Comparison of ENCODE assay signal across 8 mouse cellular contexts in genomic region chr1:119053402-119053841, GRCm38 (mm10). TPM values are rescaled to one million over a fixed set of nuclear protein-coding genes. Genes with fewer than 3 reads are reported as not detected.
DNase-seq lines count a peak whose midpoint lies in the region; ATAC-seq and TF ChIP-seq lines count a peak whose summit lies in the region.

Gene Gli2, minus strand, starts transcription at chr1:119053619.

- TF ChIP-seq CTCF in spleen, adult 2 months (IDR thresholded peaks at IDR 0.05; ENCODE audit: extremely low read depth, insufficient read depth, insufficient read length, insufficient replicate concordance): no peak

- peak within 1 kb of the TSS; percentile 91 for H3K4me2 ChIP-seq in forebrain, embryonic 13.5 days
- peak within 1 kb of the TSS; percentile 100 for H3K4me2 ChIP-seq in heart, embryonic 16.5 days (ENCODE audit: low read depth, low read length)
- peak within 1 kb of the TSS; percentile 70 for H3K4me2 ChIP-seq in liver, embryonic 12.5 days
- peak within 1 kb of the TSS; percentile 88 for H3K4me2 ChIP-seq in neural tube, embryonic 11.5 days (ENCODE audit: low read depth)

- H3K4me3 ChIP-seq in spleen, adult 2 months (ENCODE audit: extremely low read depth, insufficient read depth, insufficient read length): peak within 1 kb of the TSS; percentile 20; the same call in 1 of the 2 replicates
- H3K4me3 ChIP-seq in forebrain, embryonic 13.5 days: peak within 1 kb of the TSS; percentile 59
- peak within 1 kb of the TSS; percentile 72 for H3K4me3 ChIP-seq in heart, embryonic 16.5 days (ENCODE audit: low read length)
- H3K4me3 ChIP-seq in liver, embryonic 12.5 days: peak within 1 kb of the TSS; percentile 49
- peak within 1 kb of the TSS; percentile 64 for H3K4me3 ChIP-seq in neural tube, embryonic 11.5 days (ENCODE audit: low read depth, low read length)

- WGBS in spleen, adult 2 months: under 1% methylated on average over 40 of the region's 42 CpGs
- WGBS in forebrain, embryonic 13.5 days: under 1% methylated on average over 36 of the region's 42 CpGs
- under 1% methylated on average over 42 of the region's 42 CpGs for WGBS in heart, embryonic 16.5 days
- under 1% methylated on average over 41 of the region's 42 CpGs for WGBS in liver, embryonic 12.5 days (ENCODE audit: insufficient replicate concordance)
- under 1% methylated on average over 42 of the region's 42 CpGs for WGBS in neural tube, embryonic 11.5 days

- H3K9me3 ChIP-seq in forebrain, embryonic 13.5 days (replicated peaks): no peaks in the 10 kb centered on the region; the same call in 1 of the 2 replicates
- H3K9me3 ChIP-seq in heart, embryonic 16.5 days (replicated peaks; ENCODE audit: control insufficient read depth, low read length): no peaks in the 10 kb centered on the region
- H3K9me3 ChIP-seq in liver, embryonic 12.5 days (replicated peaks): no peaks in the 10 kb centered on the region
- H3K9me3 ChIP-seq in neural tube, embryonic 11.5 days (ENCODE audit: control insufficient read depth, low read length): no peaks in the 10 kb centered on the region

- no peak for TF ChIP-seq POLR2A in spleen, adult 2 months (IDR thresholded peaks at IDR 0.05; ENCODE audit: low read depth, low read length)

- no peak for DNase-seq in spleen, adult 2 months (ENCODE audit: low read depth in 1 of 2, low spot score in 2 of 2)
- DNase-seq in spleen, adult 12 weeks (ENCODE audit: low spot score): no peak
- DNase-seq in kidney, postnatal 25 days: peak; percentile 75 to 81
- DNase-seq in neural tube, embryonic 11.5 days (ENCODE audit: low spot score): peak; percentile 94
- peak; percentile 24 to 27 for DNase-seq in thymus, adult 18-20 months

- H3K4me1 ChIP-seq in spleen, adult 2 months (ENCODE audit: control insufficient read depth, insufficient read depth, insufficient read length): 0 out of 2 replicates have a peak, but pooled peaks cover 3% of the 10 kb centered on the region
- H3K4me1 ChIP-seq in forebrain, embryonic 13.5 days: peaks cover 66% of the 10 kb centered on the region
- peaks cover 23% of the 10 kb centered on the region for H3K4me1 ChIP-seq in heart, embryonic 16.5 days (ENCODE audit: control insufficient read depth, insufficient read depth, low read length)
- no peaks in the 10 kb centered on the region for H3K4me1 ChIP-seq in liver, embryonic 12.5 days
- H3K4me1 ChIP-seq in neural tube, embryonic 11.5 days (ENCODE audit: control insufficient read depth, insufficient read depth, low read length): peaks cover 29% of the 10 kb centered on the region

- peak; percentile 92 for ATAC-seq in forebrain, embryonic 13.5 days
- peak; percentile 74 for ATAC-seq in heart, embryonic 16.5 days (replicated peaks; ENCODE audit: extremely low read depth, insufficient read depth, low FRiP score)
- peak; percentile 60 for ATAC-seq in liver, embryonic 12.5 days
- peak; percentile 78 for ATAC-seq in neural tube, embryonic 11.5 days (ENCODE audit: insufficient read depth, low FRiP score, low TSS enrichment)

- H3K36me3 ChIP-seq in spleen, adult 2 months (ENCODE audit: control insufficient read depth, insufficient read depth, low read length): no peaks in the 10 kb centered on the region
- no peaks in the 10 kb centered on the region for H3K36me3 ChIP-seq in forebrain, embryonic 13.5 days (ENCODE audit: poor library complexity, severe bottlenecking)
- no peaks in the 10 kb centered on the region for H3K36me3 ChIP-seq in heart, embryonic 16.5 days (ENCODE audit: control insufficient read depth, insufficient read depth)
- no peaks in the 10 kb centered on the region for H3K36me3 ChIP-seq in liver, embryonic 12.5 days
- H3K36me3 ChIP-seq in neural tube, embryonic 11.5 days (ENCODE audit: control insufficient read depth, insufficient read depth, low read length): no peaks in the 10 kb centered on the region

- peak within 1 kb of the TSS; percentile 84 for H3K9ac ChIP-seq in forebrain, embryonic 13.5 days
- H3K9ac ChIP-seq in heart, embryonic 16.5 days (ENCODE audit: low read length): peak within 1 kb of the TSS; percentile 74
- H3K9ac ChIP-seq in liver, embryonic 12.5 days: peak within 1 kb of the TSS; percentile 19; the same call in 1 of the 2 replicates
- H3K9ac ChIP-seq in neural tube, embryonic 11.5 days (ENCODE audit: low read length): peak within 1 kb of the TSS; percentile 85

- H3K27ac ChIP-seq in spleen, adult 2 months (ENCODE audit: insufficient read depth, low read length): no peak within 1 kb of the TSS
- peak within 1 kb of the TSS; percentile 95 for H3K27ac ChIP-seq in forebrain, embryonic 13.5 days
- H3K27ac ChIP-seq in heart, embryonic 16.5 days (ENCODE audit: low read length): peak within 1 kb of the TSS; percentile 60
- H3K27ac ChIP-seq in liver, embryonic 12.5 days: peak within 1 kb of the TSS; percentile 20; the same call in 1 of the 2 replicates
- peak within 1 kb of the TSS; percentile 91 for H3K27ac ChIP-seq in neural tube, embryonic 11.5 days (ENCODE audit: low read depth, low read length)

- H3K27me3 ChIP-seq in spleen, adult 2 months (ENCODE audit: control insufficient read depth, insufficient read depth, low read length): peaks cover 12% of the 10 kb centered on the region
- H3K27me3 ChIP-seq in forebrain, embryonic 13.5 days: peaks cover 19% of the 10 kb centered on the region
- peaks cover 41% of the 10 kb centered on the region for H3K27me3 ChIP-seq in heart, embryonic 16.5 days (ENCODE audit: control insufficient read depth, insufficient read depth, low read length)
- H3K27me3 ChIP-seq in liver, embryonic 12.5 days (replicated peaks): peaks cover 74% of the 10 kb centered on the region
- H3K27me3 ChIP-seq in neural tube, embryonic 11.5 days (ENCODE audit: control insufficient read depth, insufficient read depth, low read length): no peaks in the 10 kb centered on the region

RNA-seq across cellular contexts. Expression of gene Gli2, which starts in this region (rescaled TPM):
- 1.2 and 2.5 TPM in 2 replicates for polyA plus RNA-seq in spleen, adult 2 months (2012; rRNA removed)
- 5.6 and 6.5 TPM in 2 replicates for polyA plus RNA-seq in forebrain, embryonic 13.5 days (2015; fragmentation: Nextera tagmentation; extraction: Ambion mirVana)
- polyA plus RNA-seq in heart, embryonic 16.5 days (2015; fragmentation: Nextera tagmentation; extraction: Ambion mirVana): 2.7 and 3.1 TPM in 2 replicates
- polyA plus RNA-seq in liver, embryonic 12.5 days (2016; fragmentation: Nextera tagmentation; extraction: Ambion mirVana): 0.87 and 1.1 TPM in 2 replicates
- polyA plus RNA-seq in neural tube, embryonic 11.5 days (2014; fragmentation: Nextera tagmentation; extraction: Ambion mirVana): 10.3 and 12.2 TPM in 2 replicates

Comparison
In these comparisons a context has a peak if more than half of its experiments do, and no peak if none do; other contexts are left out.
1. DNase-seq: peak in kidney, postnatal 25 days (2 of 2), neural tube, embryonic 11.5 days (single experiment) and thymus, adult 18-20 months (2 of 2); none in spleen, adult 2 months (0 of 2) and spleen, adult 12 weeks (single experiment).
2. H3K4me3 ChIP-seq: peak in every context shown above with its lines; median percentile 72 in heart, embryonic 16.5 days; 64 in neural tube, embryonic 11.5 days; 59 in forebrain, embryonic 13.5 days; 49 in liver, embryonic 12.5 days; 20 in spleen, adult 2 months.
3. H3K9ac ChIP-seq: peak in every context shown above with its lines; median percentile 85 in neural tube, embryonic 11.5 days; 84 in forebrain, embryonic 13.5 days; 74 in heart, embryonic 16.5 days; 19 in liver, embryonic 12.5 days.
4. Peak in every context shown above with its lines, with median percentiles within 50 percentile points of each other: ATAC-seq and H3K4me2 ChIP-seq.